Comparison of ENCODE assay signal across 8 mouse cellular contexts in genomic region chr2:160730797-160731116, GRCm38 (mm10). TPM values are rescaled to one million over a fixed set of nuclear protein-coding genes. Genes with fewer than 3 reads are reported as not detected.
A peak's percentile ranks its signal among the peaks of the same experiment; 100 is the strongest.
DNase-seq lines count a peak whose midpoint lies in the region; ATAC-seq and TF ChIP-seq lines count a peak whose summit lies in the region.

No protein-coding gene starts in this region.

- H3K9ac ChIP-seq in kidney, embryonic 14.5 days (ENCODE audit: low read depth, low read length), result peak overlapping the region; percentile 93; the same call in 1 of the 2 replicates
- H3K9ac ChIP-seq in hindbrain, embryonic 13.5 days, result peak overlapping the region; percentile 99
- peak overlapping the region; percentile 100 for H3K9ac ChIP-seq in midbrain, embryonic 14.5 days (replicated peaks; ENCODE audit: low read length)

- WGBS in kidney, embryonic 14.5 days, result 5% methylated on average over 19 of the region's 19 CpGs
- 5% methylated on average over 19 of the region's 19 CpGs for WGBS in hindbrain, embryonic 13.5 days
- WGBS in midbrain, embryonic 14.5 days, result 8% methylated on average over 18 of the region's 19 CpGs

- TF ChIP-seq POLR2A in bone marrow macrophage, adult 2 months (IDR thresholded peaks at IDR 0.05; ENCODE audit: borderline replicate concordance, low read depth, low read length), result no peak

- H3K27ac ChIP-seq in kidney, embryonic 14.5 days (ENCODE audit: low read depth, low read length), result no peak overlapping the region
- no peak overlapping the region for H3K27ac ChIP-seq in bone marrow macrophage, adult 2 months (ENCODE audit: insufficient read depth, low read depth, low read length)
- peak overlapping the region; percentile 99 for H3K27ac ChIP-seq in hindbrain, embryonic 13.5 days
- H3K27ac ChIP-seq in midbrain, embryonic 14.5 days (replicated peaks; ENCODE audit: low read depth, low read length), result peak overlapping the region; percentile 99

- H3K4me1 ChIP-seq in kidney, embryonic 14.5 days (ENCODE audit: control insufficient read depth, insufficient read depth, low read length), result peaks cover 32% of the 10 kb centered on the region
- H3K4me1 ChIP-seq in bone marrow macrophage, adult 2 months (ENCODE audit: control insufficient read depth, insufficient read depth, low read length), result 0 out of 2 replicates have a peak, but pooled peaks cover 8% of the 10 kb centered on the region
- peaks cover 52% of the 10 kb centered on the region for H3K4me1 ChIP-seq in hindbrain, embryonic 13.5 days (replicated peaks)
- peaks cover 39% of the 10 kb centered on the region for H3K4me1 ChIP-seq in midbrain, embryonic 14.5 days (ENCODE audit: control insufficient read depth, insufficient read depth, low read length)

- peak overlapping the region; percentile 91 for H3K4me2 ChIP-seq in kidney, embryonic 14.5 days (replicated peaks; ENCODE audit: low read depth, low read length)
- peak overlapping the region; percentile 94 for H3K4me2 ChIP-seq in hindbrain, embryonic 13.5 days
- peak overlapping the region; percentile 75 for H3K4me2 ChIP-seq in midbrain, embryonic 14.5 days (ENCODE audit: low read length)

- TF ChIP-seq CTCF in bone marrow macrophage, adult 2 months (IDR thresholded peaks at IDR 0.05; ENCODE audit: low read depth, low read length), result no peak

- no peaks in the 10 kb centered on the region for H3K9me3 ChIP-seq in kidney, embryonic 14.5 days (ENCODE audit: control insufficient read depth, low read length)
- H3K9me3 ChIP-seq in hindbrain, embryonic 13.5 days, result no peaks in the 10 kb centered on the region
- no peaks in the 10 kb centered on the region for H3K9me3 ChIP-seq in midbrain, embryonic 14.5 days (ENCODE audit: control insufficient read depth, low read length)

- no peaks in the 10 kb centered on the region for H3K27me3 ChIP-seq in kidney, embryonic 14.5 days (ENCODE audit: control insufficient read depth, insufficient read depth, low read length)
- H3K27me3 ChIP-seq in hindbrain, embryonic 13.5 days, result no peaks in the 10 kb centered on the region
- H3K27me3 ChIP-seq in midbrain, embryonic 14.5 days (ENCODE audit: control insufficient read depth, insufficient read depth, low read length), result no peaks in the 10 kb centered on the region

- peak overlapping the region; percentile 72 for H3K4me3 ChIP-seq in kidney, embryonic 14.5 days (ENCODE audit: low read length)
- H3K4me3 ChIP-seq in bone marrow macrophage, adult 2 months (ENCODE audit: insufficient read depth, low read length), result peak overlapping the region; percentile 73
- H3K4me3 ChIP-seq in hindbrain, embryonic 13.5 days, result peak overlapping the region; percentile 88
- H3K4me3 ChIP-seq in midbrain, embryonic 14.5 days (replicated peaks; ENCODE audit: low read depth, low read length), result peak overlapping the region; percentile 89

- no peak for ATAC-seq in kidney, embryonic 14.5 days (ENCODE audit: low FRiP score, low TSS enrichment)
- ATAC-seq in hindbrain, embryonic 13.5 days (ENCODE audit: low FRiP score), result no peak; the same call in 1 of the 2 replicates
- ATAC-seq in midbrain, embryonic 14.5 days (ENCODE audit: low FRiP score, low TSS enrichment), result no peak
- no peak; the same call in 1 of the 2 replicates for ATAC-seq in cerebellum, adult (ENCODE audit: insufficient number of reproducible peaks, low FRiP score, low TSS enrichment)
- no peak for ATAC-seq in erythroid progenitor cell, adult 5-6 weeks (replicated peaks; ENCODE audit: low FRiP score, poor library complexity, severe bottlenecking)

- DNase-seq in kidney, adult 9 months, result no peak
- no peak for DNase-seq in midbrain, embryonic 14.5 days
- no peak for DNase-seq in adrenal gland, adult (ENCODE audit: inconsistent age in 2 of 2, low spot score in 1 of 2)

- peaks cover 15% of the 10 kb centered on the region; the same call in 1 of the 2 replicates for H3K36me3 ChIP-seq in kidney, embryonic 14.5 days (ENCODE audit: control insufficient read depth, insufficient read depth, low read length)
- peaks cover 21% of the 10 kb centered on the region for H3K36me3 ChIP-seq in hindbrain, embryonic 13.5 days
- H3K36me3 ChIP-seq in midbrain, embryonic 14.5 days (ENCODE audit: control insufficient read depth, insufficient read depth, low read length), result peaks cover 18% of the 10 kb centered on the region

RNA-seq across cellular contexts. Expression of gene Plcg1, which starts 0.3 kb away (rescaled TPM):
- polyA plus RNA-seq in kidney, embryonic 14.5 days (2014; fragmentation: Nextera tagmentation; extraction: Ambion mirVana), result 32.9 and 60.3 TPM in 2 replicates
- 9.8 and 10.4 TPM in 2 replicates for polyA plus RNA-seq in bone marrow macrophage, adult 2 months (2012; ENCODE audit: insufficient read depth, insufficient read length, missing spikeins)
- polyA plus RNA-seq in hindbrain, embryonic 13.5 days (2015; fragmentation: Nextera tagmentation; extraction: Ambion mirVana), result 67.9 and 68.8 TPM in 2 replicates
- polyA plus RNA-seq in midbrain, embryonic 14.5 days (2014; fragmentation: Nextera tagmentation; extraction: Ambion mirVana), result 51.7 and 68.8 TPM in 2 replicates
- 2.2 and 7.5 TPM in 2 replicates for total RNA-seq in erythroid progenitor cell, adult 5-6 weeks (2015; ENCODE audit: low replicate concordance)
- total RNA-seq in erythroid progenitor cell, adult 5-6 weeks (2017; ENCODE audit: low replicate concordance), result 3.0 and 11.6 TPM in 2 replicates

Comparison
In these comparisons a context has a peak if more than half of its experiments do, and no peak if none do; other contexts are left out.
1. H3K27ac ChIP-seq: peak in hindbrain, embryonic 13.5 days (single experiment) and midbrain, embryonic 14.5 days (single experiment); none in kidney, embryonic 14.5 days (single experiment) and bone marrow macrophage, adult 2 months (single experiment).
2. Peak in every context shown above with its lines, with median percentiles within 50 percentile points of each other: H3K4me2 ChIP-seq, H3K4me3 ChIP-seq and H3K9ac ChIP-seq.